Mouse (Mus musculus) cortical plate, adult 2 months (tissue): Measurements from ENCODE around the gene Rgl3.

Experiments
- CTCF ChIP-seq: fragments of 200-500 bp; IDR thresholded peaks from 2 replicates; pipeline ENCODE4 v1.5.1; 2011; ENCODE audit warnings: mild to moderate bottlenecking, control low read depth, low read length; ENCODE audit not compliant: insufficient read depth; ENCODE audit errors: extremely low read depth
- POLR2A ChIP-seq: fragments of 200-500 bp; IDR thresholded peaks from 2 replicates; pipeline ENCODE4 v1.6.1; 2011; ENCODE audit warnings: mild to moderate bottlenecking, low read length, control low read depth; ENCODE audit not compliant: insufficient read depth; ENCODE audit errors: extremely low read depth

GRCm38 (mm10) chr9:21929208-21929607, 60.0 kb downstream of the Rgl3 start:
- TF ChIP-seq CTCF (no peak), POLR2A (no peak)
